Mouse (Mus musculus) urinary bladder, postnatal 36 days (tissue): ENCODE data around the gene Xrra1.
A peak's percentile ranks its signal among the peaks of the same experiment; 100 is the strongest.

Experiments used
- DNase-seq, 2 experiments: peaks; one replicate each; pipeline ENCODE4 v3.0.0; 2022; ENCODE audit warnings: low spot score in 2 of 2, mixed read lengths in 1 of 2

The Xrra1 gene

DNA sequence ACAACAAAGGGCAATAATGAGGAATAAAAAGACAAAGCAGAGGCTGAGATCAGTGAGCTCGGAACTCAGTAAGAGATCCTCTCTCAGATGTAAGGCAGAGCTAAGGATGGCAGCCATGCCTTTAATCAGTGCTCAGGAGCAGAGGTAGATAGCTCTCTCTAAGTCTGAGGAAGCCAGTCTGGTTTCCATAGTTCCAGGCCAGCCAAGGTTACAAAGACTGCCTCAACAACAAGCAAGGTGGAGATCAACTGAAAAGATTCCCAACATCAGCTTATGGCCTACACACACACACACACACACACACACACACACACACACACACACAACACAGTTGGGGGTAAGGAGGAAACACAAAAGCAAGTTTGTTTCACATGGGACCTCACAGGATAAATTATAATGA, 7.8 kb upstream of the Xrra1 start:
- DNase-seq = no peak

DNA sequence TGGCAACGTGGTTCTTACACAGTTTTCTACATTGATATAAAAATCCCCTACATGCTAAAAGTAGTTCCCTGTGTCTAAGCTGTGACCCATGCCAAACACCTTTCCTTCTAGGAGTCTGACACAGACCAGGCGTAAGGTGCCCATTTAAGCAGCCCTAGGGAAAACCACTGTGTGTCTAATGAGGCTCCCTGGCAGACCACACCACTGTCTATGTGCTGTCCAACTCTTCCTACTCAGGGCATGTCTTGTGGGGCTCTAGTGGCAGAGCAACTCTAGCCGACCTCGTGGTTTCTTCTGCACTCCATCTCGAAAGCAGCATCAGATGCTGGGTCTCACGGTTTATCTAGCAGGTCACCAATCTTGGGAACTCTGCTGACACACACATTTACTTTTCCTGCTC, 7.3 kb upstream of the Xrra1 start:
- no peak for DNase-seq

DNA sequence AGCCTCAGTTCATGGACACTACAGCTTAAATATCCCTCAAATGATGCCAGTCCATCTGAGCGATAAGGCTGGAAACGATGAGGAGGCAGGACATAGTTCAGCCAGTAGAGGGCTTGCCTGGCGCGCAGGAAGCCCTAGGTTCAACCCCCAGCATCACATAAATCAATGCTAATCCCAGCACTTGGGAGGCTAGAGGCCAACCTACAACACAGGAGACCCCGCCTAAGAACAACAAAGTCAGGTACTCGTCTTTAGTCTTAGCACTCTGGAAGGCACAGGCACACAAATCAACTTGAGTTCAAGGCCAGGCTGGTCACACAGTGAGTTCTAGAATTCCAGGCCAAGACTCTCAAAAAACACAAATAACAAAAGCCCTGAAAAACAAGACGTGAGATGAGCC, 5.6 kb upstream of the Xrra1 start:
- DNase-seq = no peak

DNA sequence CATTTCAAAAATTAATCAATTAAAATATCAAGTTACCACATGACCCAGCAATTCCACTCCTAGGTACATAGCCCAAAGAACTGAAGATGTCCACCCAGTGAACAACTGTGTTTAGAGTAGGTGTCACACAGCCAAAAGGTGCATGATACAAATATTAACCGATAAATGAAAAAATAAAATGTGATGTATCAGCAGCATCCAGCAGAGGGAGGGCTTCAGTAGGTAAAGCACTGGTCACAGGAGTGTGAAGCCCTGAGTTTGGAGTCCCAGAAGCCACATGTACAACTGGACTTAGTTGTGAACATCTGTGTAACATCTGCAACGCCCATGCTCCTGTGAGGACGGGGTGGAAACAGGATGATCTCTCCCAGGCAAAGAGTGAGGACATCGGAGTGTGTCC, 4.6 kb upstream of the Xrra1 start:
- DNase-seq = no peak

DNA sequence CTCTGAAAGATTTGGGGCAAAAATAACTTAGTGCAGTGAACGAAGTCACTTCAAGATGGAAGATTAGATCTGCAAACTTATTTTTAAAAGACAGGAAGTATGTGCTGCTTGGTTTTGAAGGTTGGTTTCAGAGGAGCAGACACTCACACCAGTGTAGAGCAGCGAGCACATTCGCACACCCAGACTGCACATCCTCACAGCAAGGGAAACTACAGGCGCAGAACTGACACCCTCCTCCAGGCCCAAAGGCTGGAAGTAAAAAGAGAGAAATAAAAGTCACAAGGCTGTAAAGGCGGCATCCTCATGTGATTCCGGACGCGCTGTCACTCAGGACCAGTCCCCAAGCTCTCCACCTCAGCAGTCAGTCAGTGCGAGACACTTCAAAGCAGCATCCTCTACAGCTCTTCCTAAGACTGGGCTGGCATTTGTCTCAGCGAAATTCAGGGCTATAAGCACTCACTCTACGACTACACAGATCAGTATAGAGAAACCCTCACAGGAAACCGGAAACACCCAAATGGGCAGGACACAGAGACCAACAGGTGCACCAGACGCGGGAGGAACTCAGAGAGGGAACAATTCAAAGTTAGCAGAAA, 2.6 kb upstream of the Xrra1 start:
- DNase-seq = no peak

DNA sequence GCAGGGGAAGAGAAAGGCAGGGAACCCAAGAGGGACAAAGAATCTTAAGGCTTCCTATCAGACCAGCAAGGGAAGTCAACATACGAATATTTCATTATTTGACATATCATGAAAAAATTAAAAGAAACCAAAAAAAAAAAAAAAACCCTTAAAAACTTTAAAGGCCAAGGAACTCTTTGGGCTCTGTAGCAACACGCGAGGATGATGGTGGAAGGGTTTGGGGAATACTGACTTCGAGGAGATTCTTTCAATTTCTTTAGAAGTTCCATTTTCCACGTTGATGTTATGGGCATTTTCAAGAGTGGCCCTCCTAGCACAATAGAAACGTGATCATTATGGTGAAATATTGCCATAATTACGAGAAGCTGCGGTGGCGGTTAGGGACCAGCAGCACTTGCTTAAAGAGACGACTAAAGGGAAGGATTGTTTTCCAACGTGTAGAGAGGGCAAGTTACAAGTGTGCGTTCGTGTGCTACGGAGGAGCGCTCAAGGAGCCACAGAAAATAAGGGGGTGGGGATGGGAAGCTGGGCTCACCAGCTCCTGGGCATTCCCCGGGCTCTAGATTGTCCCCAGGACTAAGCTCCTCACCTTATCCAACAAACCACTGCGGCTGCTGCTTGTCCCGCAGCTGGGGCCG, 622 bp upstream of the Xrra1 start:
- DNase-seq = no peak

DNA sequence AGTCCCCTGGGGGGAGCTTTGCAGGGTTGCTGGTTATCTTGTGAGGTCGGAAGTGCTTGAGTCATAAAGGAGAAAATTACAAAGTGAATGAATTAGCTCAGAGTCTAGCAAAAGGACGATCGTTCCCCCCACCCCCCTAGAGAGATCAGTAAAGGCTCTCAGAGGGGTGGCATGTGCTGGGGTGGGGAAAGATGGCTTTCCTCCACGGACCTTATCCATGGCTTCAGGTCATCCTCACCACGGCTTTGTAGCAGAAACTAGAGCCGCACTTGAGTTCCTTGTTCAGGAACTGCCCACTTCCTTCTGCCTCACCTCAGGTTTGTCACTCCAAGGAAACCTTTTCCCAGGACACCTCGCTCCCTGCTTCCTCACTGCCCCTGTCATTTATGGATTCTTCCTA, 4.4 kb downstream of the Xrra1 start, which contains the start of gene Spcs2:
Spcs2 (minus strand) TSS at position 101 of the 400 bp plus-strand sequence.
- no peak for DNase-seq

DNA sequence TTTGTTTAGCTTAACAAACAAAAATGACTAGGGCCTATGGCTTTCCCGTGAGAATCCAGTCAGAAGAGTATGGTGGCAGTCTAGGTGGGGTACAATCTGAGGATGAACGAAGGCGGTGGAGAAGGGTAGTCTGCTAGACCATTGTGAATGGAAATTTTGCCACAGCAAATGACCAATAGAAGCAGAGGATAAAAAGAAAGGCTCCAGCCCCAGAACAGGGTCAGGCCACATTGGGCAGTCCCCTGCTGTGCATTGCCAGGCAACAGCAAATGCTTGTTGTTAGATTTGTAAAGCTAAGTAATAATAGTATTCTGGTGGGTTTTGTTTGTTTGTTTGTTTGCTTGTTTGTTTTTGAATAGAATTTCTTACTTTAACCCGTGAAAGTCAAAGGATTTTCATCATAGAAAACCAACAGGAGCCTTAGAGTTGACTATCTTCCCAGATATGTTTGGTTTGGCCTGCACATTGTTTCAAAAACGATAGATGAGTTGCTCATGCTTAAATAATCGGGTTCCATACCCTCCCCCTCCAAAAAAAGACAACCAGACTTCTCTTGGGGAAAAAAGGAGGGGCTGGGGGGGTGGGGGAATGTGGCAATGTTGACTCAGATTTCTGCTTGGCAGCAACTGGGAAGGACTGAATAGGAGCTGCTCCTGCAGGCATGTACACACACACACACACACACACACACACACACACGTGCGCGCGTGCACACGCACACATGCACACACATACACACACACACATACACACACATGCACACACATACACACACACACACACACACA, 5.5 kb downstream of the Xrra1 start:
- DNase-seq = no peak

DNA sequence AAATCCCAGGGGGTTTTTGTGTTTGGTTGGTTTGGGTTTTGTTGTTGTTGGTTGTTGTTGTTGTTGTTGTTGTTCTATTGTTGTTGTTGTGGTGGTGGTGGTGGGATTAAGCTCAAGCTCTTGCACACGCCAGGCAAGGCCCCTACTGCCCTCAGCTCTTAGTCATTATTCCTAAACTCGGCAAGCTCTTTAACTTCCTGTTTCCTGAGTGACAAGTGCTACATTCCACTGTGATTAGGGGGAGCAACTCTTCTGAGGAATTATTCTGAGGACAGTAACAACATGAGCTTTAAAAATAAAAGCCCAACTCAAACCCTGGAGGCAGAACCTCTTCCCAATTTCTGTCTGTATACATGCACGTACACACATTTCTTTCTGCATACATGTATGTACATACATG, 6.3 kb downstream of the Xrra1 start:
- no peak for DNase-seq

DNA sequence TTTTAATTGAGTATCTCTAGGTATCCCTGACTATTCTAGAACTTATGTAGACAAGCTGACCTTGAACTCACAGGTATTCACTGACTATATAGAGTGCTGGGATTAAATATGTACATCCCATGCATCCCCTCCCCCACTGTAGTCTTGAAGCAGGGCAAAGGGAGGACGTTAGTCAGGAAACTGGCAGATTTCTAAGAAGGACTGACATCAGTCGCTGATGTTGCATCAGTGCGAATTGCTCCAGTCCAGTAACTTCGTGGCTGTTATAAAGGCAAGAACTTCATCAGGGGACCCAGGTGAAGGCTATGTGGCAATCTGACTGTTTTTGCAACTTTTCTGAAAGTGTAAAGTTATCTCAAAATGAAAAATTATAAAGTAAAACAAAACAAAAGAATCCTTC, 10.4 kb downstream of the Xrra1 start:
- no peak for DNase-seq

DNA sequence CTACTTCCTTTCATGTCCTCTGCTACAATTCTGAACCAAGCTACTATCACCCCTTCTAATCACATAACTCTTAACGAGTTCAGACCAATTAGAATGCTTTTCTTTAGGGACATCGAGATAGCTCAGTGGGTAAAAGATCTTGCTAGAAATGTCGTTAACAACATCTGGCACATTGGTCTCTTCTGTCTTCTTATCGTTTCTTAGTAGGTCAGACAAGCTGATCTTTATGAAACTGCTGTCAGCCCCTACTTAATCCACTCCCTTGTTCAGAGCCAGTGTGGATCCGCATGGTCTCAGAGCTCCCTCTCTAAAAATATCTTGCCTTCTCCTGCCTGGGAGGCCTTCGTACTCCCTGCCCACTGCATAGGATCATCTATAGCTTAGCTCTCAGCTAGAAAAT, 15.0 kb downstream of the Xrra1 start:
- no peak for DNase-seq

DNA sequence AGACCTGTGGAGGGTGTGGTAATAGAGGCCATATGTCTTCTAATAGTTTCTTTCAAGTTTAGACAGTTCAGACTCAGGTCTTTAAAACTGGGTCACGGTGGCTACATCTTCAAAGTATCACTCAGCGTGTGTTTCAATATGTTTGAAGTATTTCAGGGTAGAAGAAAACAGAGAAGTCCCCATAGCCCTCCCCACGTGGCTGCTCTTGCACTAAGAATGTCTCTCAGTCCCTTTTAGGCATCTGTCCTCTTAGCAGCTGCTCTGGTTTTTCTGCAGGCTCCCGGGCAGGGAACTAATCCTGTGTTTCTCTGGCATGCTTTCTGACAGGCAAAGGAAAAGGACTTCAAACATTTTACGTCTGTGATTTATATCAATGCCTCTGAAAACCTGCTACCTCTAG, 17.0 kb downstream of the Xrra1 start:
- no peak for DNase-seq

DNA sequence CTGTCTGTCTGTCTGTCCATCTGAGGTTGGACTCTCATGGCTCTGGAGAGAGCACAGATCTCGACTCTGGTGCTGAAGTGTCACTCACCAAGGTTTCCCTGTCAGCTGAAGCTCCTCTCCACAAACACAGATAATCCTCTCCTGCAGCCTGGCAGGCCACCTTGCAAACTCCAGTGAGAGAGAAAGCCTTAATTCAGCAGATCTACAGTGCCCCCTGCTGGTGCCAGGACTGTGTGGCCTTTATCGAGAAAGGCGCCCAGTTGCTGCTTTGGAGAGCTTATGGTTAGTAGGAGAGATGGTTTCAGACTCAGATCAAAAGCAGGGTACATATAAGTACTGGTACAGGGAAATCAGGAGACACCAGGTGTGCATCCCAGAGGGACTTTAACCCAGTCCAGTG, 17.4 kb downstream of the Xrra1 start:
- peak; percentile 62 to 80 for DNase-seq

DNA sequence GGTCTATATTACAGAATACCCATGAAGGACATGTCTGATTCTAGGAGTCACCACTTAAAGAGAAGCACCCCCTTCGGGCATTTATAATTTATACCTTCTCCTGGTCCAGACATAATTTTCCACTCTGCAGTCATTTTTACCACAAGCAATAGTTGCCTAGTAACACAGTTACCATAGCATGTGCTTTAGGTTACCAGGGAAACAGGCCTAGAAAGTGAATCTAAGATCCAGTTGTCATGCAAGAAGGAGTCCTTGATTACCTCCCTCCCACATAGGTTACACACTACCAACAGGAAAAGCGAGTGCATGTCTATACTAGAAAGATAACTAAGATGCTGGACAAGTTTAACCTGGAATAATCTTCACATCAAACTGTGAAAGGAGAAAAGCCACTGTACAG, 19.3 kb downstream of the Xrra1 start:
- DNase-seq = no peak

DNA sequence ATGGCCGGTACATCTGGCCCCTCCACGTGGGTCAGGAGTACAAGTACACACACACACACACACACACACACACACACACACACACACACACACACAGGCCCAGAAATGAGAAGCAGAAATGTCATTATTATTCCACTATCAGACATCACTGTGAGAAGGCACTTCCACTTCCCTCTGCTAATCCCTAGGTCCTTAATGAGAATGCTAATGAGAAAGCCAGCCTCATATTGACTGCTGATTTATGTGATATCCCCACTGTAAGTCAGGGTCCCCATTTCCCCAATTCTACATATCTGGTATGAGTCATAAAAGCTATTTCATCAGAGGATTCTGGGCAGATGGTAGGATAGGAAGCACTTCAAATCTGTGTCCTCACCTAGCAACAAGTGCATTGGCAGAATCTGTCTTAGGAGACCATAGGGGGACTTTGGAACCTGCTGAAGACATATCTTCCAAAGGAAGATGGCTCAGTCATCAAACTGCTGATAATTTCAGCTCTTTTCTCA, 28.4 kb downstream of the Xrra1 start:
- DNase-seq = no peak

DNA sequence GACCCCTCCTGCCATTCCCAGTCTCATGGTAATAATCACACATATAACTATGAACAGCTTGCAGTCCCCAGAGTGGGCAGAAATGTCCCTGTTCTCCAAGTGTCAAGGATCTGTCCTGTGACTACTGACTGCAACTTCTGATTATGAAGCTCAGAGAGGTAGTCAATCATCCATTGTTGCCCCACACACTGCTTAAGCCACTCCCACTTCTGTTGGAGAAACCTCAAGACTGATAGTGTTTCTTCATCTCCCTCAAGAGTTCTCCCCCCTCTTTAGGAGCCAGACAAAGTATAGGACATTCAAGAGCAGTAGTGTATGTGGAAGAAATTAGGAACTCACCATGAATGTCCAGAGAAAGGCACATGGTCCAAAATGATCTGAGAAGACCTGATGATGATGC, 28.8 kb downstream of the Xrra1 start:
- no peak for DNase-seq

DNA sequence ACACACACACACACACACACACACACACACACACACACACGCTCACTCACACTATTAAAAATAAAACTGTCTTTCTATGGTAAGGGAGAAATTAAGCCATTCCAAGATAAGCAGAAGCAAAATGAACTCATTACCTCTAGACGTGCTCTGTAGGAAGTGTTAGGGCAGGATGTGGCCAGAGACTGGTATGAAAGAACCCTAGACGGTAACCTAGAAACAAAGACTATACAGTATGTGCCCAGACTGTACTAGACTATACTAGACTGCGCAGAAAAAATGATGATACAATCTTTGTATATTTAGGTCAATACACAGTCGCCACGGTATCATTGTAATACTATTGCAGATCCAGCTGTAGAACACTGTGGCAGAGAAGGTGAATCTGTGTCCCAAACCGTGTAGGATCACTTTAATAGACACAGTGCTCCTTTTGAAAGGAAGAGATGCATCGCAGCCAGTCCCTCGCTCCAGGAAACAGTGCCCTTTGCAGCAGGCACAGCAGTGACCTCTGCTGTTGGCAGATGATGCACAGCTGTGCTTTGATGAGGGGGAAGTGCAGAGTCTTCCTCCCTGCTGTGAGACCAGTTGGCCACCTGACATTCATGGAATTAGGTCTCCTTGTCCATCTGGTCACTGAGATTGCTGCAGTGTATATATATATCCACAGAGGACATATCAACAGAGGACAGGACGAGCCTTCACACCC, 30.4 kb downstream of the Xrra1 start:
- no peak for DNase-seq

DNA sequence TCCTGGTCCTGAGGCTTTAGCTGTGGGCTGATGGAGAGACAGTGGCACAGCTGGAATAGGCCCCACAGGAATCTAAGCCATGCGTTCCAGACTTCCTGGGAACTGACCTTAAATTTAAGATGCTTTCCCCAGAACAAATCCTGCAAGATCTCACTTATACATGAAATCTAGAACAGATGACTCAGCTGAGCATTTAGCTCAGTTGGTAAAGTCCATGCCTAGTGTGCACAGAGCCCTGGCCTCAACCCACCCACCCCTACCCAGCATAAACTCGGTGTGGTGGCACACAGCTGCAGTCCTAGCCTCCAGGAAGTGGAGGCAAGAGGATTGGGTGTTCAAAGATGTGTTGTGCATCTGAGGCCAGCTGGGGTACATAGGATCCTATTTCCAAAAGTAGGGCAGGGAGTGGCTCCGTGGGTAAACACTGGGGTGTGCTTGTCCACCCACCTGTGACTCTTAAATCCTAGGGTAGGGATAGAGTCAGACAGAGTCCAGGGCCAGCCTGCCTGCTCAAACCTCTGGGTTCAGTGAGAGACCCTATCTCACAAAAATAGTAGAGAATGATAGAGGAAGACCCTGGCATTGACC, 31.3 kb downstream of the Xrra1 start:
- no peak for DNase-seq

DNA sequence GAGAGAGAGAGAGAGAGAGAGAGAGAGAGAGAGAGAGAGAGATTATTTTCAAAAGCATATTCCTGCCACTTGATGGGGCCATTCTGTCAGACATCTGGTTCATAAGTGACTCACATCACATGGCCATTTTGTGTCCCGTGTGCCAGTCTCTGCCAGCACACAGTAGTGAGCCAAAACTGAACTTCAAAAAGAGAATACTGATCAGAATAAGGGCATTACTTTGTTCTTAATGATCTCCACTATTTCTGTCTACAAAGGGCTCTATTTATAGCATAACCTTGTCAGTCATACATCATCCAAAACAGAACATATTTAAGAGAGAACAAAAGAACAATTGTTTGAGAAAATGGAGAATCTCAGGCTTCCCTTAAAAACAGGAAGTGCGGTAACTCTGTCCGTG, 32.6 kb downstream of the Xrra1 start:
- DNase-seq = no peak

DNA sequence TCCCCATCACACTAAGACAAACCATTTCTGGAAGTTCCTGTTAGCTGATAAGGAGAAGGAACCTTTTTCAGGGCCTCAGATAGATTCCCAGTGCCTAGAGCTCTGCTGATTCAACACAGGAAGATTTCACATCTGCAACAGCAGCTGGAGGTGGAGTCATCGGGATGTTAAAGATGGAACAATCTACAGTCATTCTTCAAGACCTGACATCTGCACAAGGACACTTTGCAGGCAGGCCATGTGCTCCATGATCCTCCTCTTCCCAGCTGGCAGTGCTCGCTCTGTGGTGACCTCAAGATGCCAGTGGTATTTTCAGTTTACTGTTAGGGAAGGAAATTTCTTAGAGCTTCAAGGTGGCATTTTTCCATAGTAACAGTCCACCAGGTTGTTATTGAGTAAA, 33.4 kb downstream of the Xrra1 start:
- no peak for DNase-seq

DNA sequence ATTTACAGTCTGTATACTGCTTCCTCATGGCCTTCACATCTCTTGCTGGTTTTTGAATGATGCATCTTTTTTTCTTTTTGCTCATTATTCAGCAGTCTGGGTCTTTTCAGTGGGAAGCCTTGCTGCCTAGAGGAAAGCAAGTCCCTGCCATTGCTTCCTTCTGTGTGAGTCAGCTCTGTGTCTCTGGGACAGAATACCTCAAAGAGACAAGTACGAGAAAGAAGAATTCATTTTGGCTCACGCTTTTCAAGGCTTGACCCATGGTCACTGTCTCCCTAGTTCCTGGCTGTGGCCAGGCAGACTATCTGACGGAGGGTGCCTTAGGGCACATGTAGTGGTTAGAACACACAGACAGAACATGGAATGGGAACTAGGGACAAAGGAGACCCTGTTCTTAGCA, 35.1 kb downstream of the Xrra1 start:
- DNase-seq = no peak

DNA sequence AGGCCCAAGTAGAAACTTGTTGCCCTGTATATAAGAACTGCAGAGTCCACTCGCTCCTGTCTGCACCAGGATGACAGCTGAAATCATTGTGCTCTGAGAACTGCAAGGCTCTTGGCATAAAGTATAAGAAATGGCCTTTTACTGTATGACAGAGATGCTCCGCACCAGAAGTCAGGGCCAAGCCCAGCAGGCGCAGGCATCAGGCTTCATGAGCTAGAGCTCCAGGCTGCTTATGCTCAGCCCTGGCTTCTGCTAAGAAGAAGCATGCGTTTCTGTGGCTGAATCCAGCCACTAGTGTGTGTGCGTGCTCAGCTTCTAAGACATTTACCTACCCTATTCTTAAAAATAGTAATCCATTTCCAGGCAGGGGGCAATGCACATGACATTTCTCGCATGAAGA, 35.6 kb downstream of the Xrra1 start:
- DNase-seq = no peak
